Mouse (Mus musculus) MEL (cell line): ENCODE measurements around the gene Nubp2.

Experiments used
- CTCF ChIP-seq, 3 experiments: IDR thresholded peaks in 2 of 3; conservative IDR thresholded peaks in 1 of 3; 2 replicates each; pipeline ENCODE4 v1.5.1; 2011 to 2012; ENCODE audit warnings: low read length in 3 of 3, low read depth in 2 of 3, mild to moderate bottlenecking in 2 of 3, improper control_type of control experiment in 1 of 3, inconsistent platforms in 1 of 3, mixed read lengths in 1 of 3, moderate library complexity in 1 of 3; ENCODE audit not compliant: control insufficient read depth in 1 of 3, insufficient read depth in 1 of 3, poor library complexity in 1 of 3, severe bottlenecking in 1 of 3
- EP300 ChIP-seq, 2 experiments: IDR thresholded peaks; 2 replicates each; pipeline ENCODE4 v1.6.1; 2011; ENCODE audit warnings: improper control_type of control experiment in 2 of 2, low read length in 2 of 2, low read depth in 1 of 2, mild to moderate bottlenecking in 1 of 2
- GATA1 ChIP-seq: IDR thresholded peaks from 2 replicates; pipeline ENCODE4 v1.6.1; 2011; ENCODE audit warnings: low read depth, low read length, improper control_type of control experiment
- MEF2A ChIP-seq: IDR thresholded peaks from 2 replicates; pipeline ENCODE4 v1.6.1; 2014; ENCODE audit warnings: low read depth, mild to moderate bottlenecking, inconsistent platforms, low read length, improper control_type of control experiment; ENCODE audit not compliant: poor library complexity, insufficient replicate concordance, severe bottlenecking; ENCODE audit errors: extremely low read depth
- POLR2A ChIP-seq, 2 experiments: IDR thresholded peaks; 2 replicates each; pipeline ENCODE4 v1.6.1; 2011 to 2012; ENCODE audit warnings: low read length in 2 of 2, mild to moderate bottlenecking in 2 of 2, control low read depth in 1 of 2, improper control_type of control experiment in 1 of 2, low read depth in 1 of 2, moderate library complexity in 1 of 2; ENCODE audit not compliant: control insufficient read depth in 1 of 2, insufficient read depth in 1 of 2, poor library complexity in 1 of 2
- RAD21 ChIP-seq: IDR thresholded peaks from 2 replicates; pipeline ENCODE4 v1.6.1; 2011; ENCODE audit warnings: mild to moderate bottlenecking, low read depth, low read length, improper control_type of control experiment

DNA sequence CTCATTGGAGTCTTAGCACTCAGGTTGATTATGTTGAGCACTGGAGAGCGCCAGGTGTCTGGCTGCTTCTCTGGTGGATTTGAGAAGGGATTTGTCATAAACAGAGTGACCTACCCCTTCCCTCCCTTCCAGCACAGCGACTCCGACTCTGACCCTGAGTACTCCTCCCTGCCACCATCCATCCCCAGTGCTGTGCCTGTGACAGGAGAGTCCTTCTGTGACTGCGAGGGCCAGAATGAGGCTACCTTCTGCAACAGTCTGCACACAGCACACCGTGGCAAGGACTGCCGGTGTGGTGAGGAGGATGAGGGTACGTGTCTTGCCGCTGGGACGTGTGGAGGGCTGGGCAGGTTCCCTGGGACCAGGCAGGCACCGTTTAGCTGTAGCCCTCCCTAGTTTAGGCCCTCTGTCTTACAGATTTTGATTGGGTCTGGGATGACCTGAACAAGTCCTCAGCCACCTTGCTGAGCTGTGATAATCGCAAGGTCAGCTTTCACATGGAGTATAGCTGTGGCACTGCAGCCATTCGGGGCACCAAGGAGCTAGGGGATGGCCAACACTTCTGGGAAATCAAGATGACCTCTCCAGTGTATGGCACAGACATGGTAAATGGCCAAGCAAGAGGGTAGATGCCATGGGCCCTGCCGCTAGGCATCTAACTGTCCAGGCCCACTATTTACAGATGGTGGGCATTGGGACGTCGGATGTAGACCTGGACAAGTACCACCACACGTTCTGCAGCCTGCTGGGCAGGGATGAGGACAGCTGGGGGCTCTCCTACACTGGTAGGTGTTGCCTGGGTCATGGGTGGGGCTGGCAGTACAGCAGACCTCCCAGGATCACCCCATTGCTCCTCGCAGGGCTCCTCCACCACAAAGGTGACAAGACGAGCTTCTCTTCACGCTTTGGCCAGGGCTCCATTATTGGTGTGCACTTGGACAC is 4.3 kb upstream of the Nubp2 start:
- TF ChIP-seq RAD21: no peak
- TF ChIP-seq CTCF (IDR thresholded peaks at IDR 0.05 in 2 of 3, conservative IDR thresholded peaks at IDR 0.05 in 1 of 3; ENCODE audit: control insufficient read depth in 1 of 3, insufficient read depth in 1 of 3, low read depth in 2 of 3, low read length in 3 of 3, poor library complexity in 1 of 3, severe bottlenecking in 1 of 3): no peak
- no peak for TF ChIP-seq GATA1
- TF ChIP-seq POLR2A (IDR thresholded peaks at IDR 0.05; ENCODE audit: control insufficient read depth in 1 of 2, insufficient read depth in 1 of 2, low read depth in 1 of 2, low read length in 2 of 2, poor library complexity in 1 of 2): no peak; a peak in 1 of 4 replicates
- no peak for TF ChIP-seq MEF2A
- no peak for TF ChIP-seq EP300 (IDR thresholded peaks at IDR 0.05; ENCODE audit: low read depth in 1 of 2, low read length in 2 of 2)
